Mouse (Mus musculus): ENCODE measurements around the gene Rxra. TPM values are rescaled to one million over a fixed set of nuclear protein-coding genes. Genes with fewer than 3 reads are reported as not detected.

Gene Rxra
- polyA plus RNA-seq, 1 experiment from 2014 or later: 41.3 TPM

GRCm38 (mm10) chr2:27762920-27763780 lies 86.9 kb downstream of the Rxra start:
- no peaks in the 10 kb centered on the region for H3K36me3 ChIP-seq (ENCODE audit: inconsistent target)

GRCm38 (mm10) chr2:27764256-27764936 lies 88.2 kb downstream of the Rxra start:
- Histone ChIP-seq H3K27ac (no peak overlapping the region), H3K79me2 (ENCODE audit: inconsistent target) (no peaks in the 10 kb centered on the region), H3K4me3 (ENCODE audit: inconsistent target) (no peak overlapping the region), H3K36me3 (ENCODE audit: inconsistent target) (no peaks in the 10 kb centered on the region)
- WGBS (ENCODE audit: missing documents): 69% methylated on average over 6 of the region's 6 CpGs

More at GRCm38 (mm10) chr2:27762920-27763780, 86.9 kb downstream of the Rxra start:
- Histone ChIP-seq H3K79me2 (ENCODE audit: inconsistent target) (no peaks in the 10 kb centered on the region), H3K27ac (no peak overlapping the region), H3K4me3 (ENCODE audit: inconsistent target) (no peak overlapping the region)
- WGBS (ENCODE audit: missing documents): 81% methylated on average over 13 of the region's 14 CpGs

- 44% methylated on average over 3 of the region's 3 CpGs for WGBS (ENCODE audit: missing documents)
- Histone ChIP-seq H3K36me3 (ENCODE audit: inconsistent target) (no peaks in the 10 kb centered on the region), H3K27ac (no peak overlapping the region), H3K4me3 (ENCODE audit: inconsistent target) (no peak overlapping the region), H3K79me2 (ENCODE audit: inconsistent target) (no peaks in the 10 kb centered on the region)
These were observed 88.7 kb downstream of the Rxra start for GRCm38 (mm10) chr2:27764937-27765319.

GRCm38 (mm10) chr2:27767773-27768172 lies 91.5 kb downstream of the Rxra start:
- 76% methylated on average over 7 of the region's 7 CpGs for WGBS (ENCODE audit: missing documents)
- Histone ChIP-seq H3K27ac (no peak overlapping the region), H3K4me3 (ENCODE audit: inconsistent target) (no peak overlapping the region), H3K79me2 (ENCODE audit: inconsistent target) (no peaks in the 10 kb centered on the region), H3K36me3 (ENCODE audit: inconsistent target) (no peaks in the 10 kb centered on the region)

- 45% methylated on average over 5 of the region's 5 CpGs for WGBS (ENCODE audit: missing documents)
- H3K4me3 ChIP-seq (ENCODE audit: inconsistent target): no peak overlapping the region
- H3K27ac ChIP-seq: no peak overlapping the region
- H3K36me3 ChIP-seq (ENCODE audit: inconsistent target): no peaks in the 10 kb centered on the region
- H3K79me2 ChIP-seq (ENCODE audit: inconsistent target): no peaks in the 10 kb centered on the region
These were observed 93.5 kb downstream of the Rxra start for GRCm38 (mm10) chr2:27769701-27770100.

- Histone ChIP-seq H3K27ac (no peak overlapping the region), H3K36me3 (ENCODE audit: inconsistent target) (no peaks in the 10 kb centered on the region), H3K79me2 (ENCODE audit: inconsistent target) (no peaks in the 10 kb centered on the region), H3K4me3 (ENCODE audit: inconsistent target) (no peak overlapping the region)
- 10% methylated on average over 3 of the region's 4 CpGs for WGBS (ENCODE audit: missing documents)
These were observed 94.0 kb downstream of the Rxra start for GRCm38 (mm10) chr2:27770205-27770604.

- Histone ChIP-seq H3K79me2 (ENCODE audit: inconsistent target) (no peaks in the 10 kb centered on the region), H3K27ac (no peak overlapping the region), H3K36me3 (ENCODE audit: inconsistent target) (no peaks in the 10 kb centered on the region), H3K4me3 (ENCODE audit: inconsistent target) (no peak overlapping the region)
- 42% methylated on average over 7 of the region's 7 CpGs for WGBS (ENCODE audit: missing documents)
These were observed 95.7 kb downstream of the Rxra start for GRCm38 (mm10) chr2:27771936-27772335.

- no peaks in the 10 kb centered on the region for H3K79me2 ChIP-seq (ENCODE audit: inconsistent target)
- 95% methylated on average over 7 of the region's 7 CpGs for WGBS (ENCODE audit: missing documents)
- no peak overlapping the region for H3K27ac ChIP-seq
These were observed 96.7 kb downstream of the Rxra start for GRCm38 (mm10) chr2:27772841-27773388.

GRCm38 (mm10) chr2:27773980-27774730 lies 97.9 kb downstream of the Rxra start:
- no peaks in the 10 kb centered on the region for H3K79me2 ChIP-seq (ENCODE audit: inconsistent target)
- no peaks in the 10 kb centered on the region for H3K36me3 ChIP-seq (ENCODE audit: inconsistent target)
- WGBS (ENCODE audit: missing documents): 89% methylated on average over 24 of the region's 24 CpGs
- H3K4me3 ChIP-seq (ENCODE audit: inconsistent target): no peak overlapping the region
- H3K27ac ChIP-seq: no peak overlapping the region

More at GRCm38 (mm10) chr2:27772841-27773388, 96.7 kb downstream of the Rxra start:
- H3K4me3 ChIP-seq (ENCODE audit: inconsistent target): no peak overlapping the region
- no peaks in the 10 kb centered on the region for H3K36me3 ChIP-seq (ENCODE audit: inconsistent target)

- Histone ChIP-seq H3K27ac (no peak overlapping the region), H3K4me3 (ENCODE audit: inconsistent target) (no peak overlapping the region), H3K79me2 (ENCODE audit: inconsistent target) (no peaks in the 10 kb centered on the region), H3K36me3 (ENCODE audit: inconsistent target) (no peaks in the 10 kb centered on the region)
- 94% methylated on average over 10 of the region's 10 CpGs for WGBS (ENCODE audit: missing documents)
These were observed 98.8 kb downstream of the Rxra start for GRCm38 (mm10) chr2:27775006-27775405.

GRCm38 (mm10) chr2:27775625-27776024 lies 99.4 kb downstream of the Rxra start:
- 75% methylated on average over 5 of the region's 5 CpGs for WGBS (ENCODE audit: missing documents)
- H3K27ac ChIP-seq: no peak overlapping the region
- no peak overlapping the region for H3K4me3 ChIP-seq (ENCODE audit: inconsistent target)
- no peaks in the 10 kb centered on the region for H3K36me3 ChIP-seq (ENCODE audit: inconsistent target)
- no peaks in the 10 kb centered on the region for H3K79me2 ChIP-seq (ENCODE audit: inconsistent target)

- WGBS (ENCODE audit: missing documents): 88% methylated on average over 2 of the region's 2 CpGs
- Histone ChIP-seq H3K79me2 (ENCODE audit: inconsistent target) (no peaks in the 10 kb centered on the region), H3K4me3 (ENCODE audit: inconsistent target) (no peak overlapping the region)
These were observed 101.5 kb downstream of the Rxra start for GRCm38 (mm10) chr2:27777756-27778155.

GRCm38 (mm10) chr2:27778289-27778688 lies 102.0 kb downstream of the Rxra start:
- no peak overlapping the region for H3K27ac ChIP-seq
- H3K36me3 ChIP-seq (ENCODE audit: inconsistent target): no peaks in the 10 kb centered on the region
- H3K79me2 ChIP-seq (ENCODE audit: inconsistent target): no peaks in the 10 kb centered on the region
- no peak overlapping the region for H3K4me3 ChIP-seq (ENCODE audit: inconsistent target)
- WGBS (ENCODE audit: missing documents): 43% methylated on average over 6 of the region's 6 CpGs

More at GRCm38 (mm10) chr2:27777756-27778155, 101.5 kb downstream of the Rxra start:
- no peak overlapping the region for H3K27ac ChIP-seq
- no peaks in the 10 kb centered on the region for H3K36me3 ChIP-seq (ENCODE audit: inconsistent target)

- H3K79me2 ChIP-seq (ENCODE audit: inconsistent target): no peaks in the 10 kb centered on the region
- no peak overlapping the region for H3K4me3 ChIP-seq (ENCODE audit: inconsistent target)
- H3K27ac ChIP-seq: no peak overlapping the region
- no peaks in the 10 kb centered on the region for H3K36me3 ChIP-seq (ENCODE audit: inconsistent target)
- whole genome bisulfite sequencing (ENCODE audit: missing documents): 93% methylated on average over 9 of the region's 9 CpGs
These were observed 103.1 kb downstream of the Rxra start for GRCm38 (mm10) chr2:27779291-27779866.

All from macrophage (primary cell).